Mouse (Mus musculus) Patski (cell line): ENCODE results near the gene Fbln2. TPM values are rescaled to one million over a fixed set of nuclear protein-coding genes. Genes with fewer than 3 reads are reported as not detected.

Source experiments
- ATAC-seq: fragments of 100-300 bp; one replicate; pipeline ENCODE4 v1.8.0; 2021
- CTCF ChIA-PET: fragments of 350-600 bp; sonication (Branson Sonifier 250); formaldehyde crosslinking; loops from one replicate; lab custom pipeline; 2022; ENCODE audit warnings: inconsistent platforms; lab: Charles Lee
- POLR2A ChIA-PET: fragments of 350-600 bp; sonication (Branson Sonifier 250); formaldehyde crosslinking; loops from one replicate; lab custom pipeline; 2022; ENCODE audit warnings: antibody characterized with exemption, inconsistent platforms; lab: Charles Lee
- DNase-seq: peaks from one replicate; pipeline ENCODE4 v3.0.0-alpha.2; 2011; ENCODE audit warnings: low read depth, low spot score
- H3K27me3 ChIP-seq: fragments of 371-371 bp; one replicate; pipeline ENCODE4 v1.5.1; 2021
- CTCF ChIP-seq: fragments of 100-300 bp; IDR thresholded peaks from one replicate; pipeline ENCODE4 v1.5.1; 2021
- in situ Hi-C: fragments of 300-500 bp; cut with MboI; formaldehyde crosslinking; loops from 3 replicates; pipeline ENCODE4 v1.11.1; 2018; ENCODE audit warnings: low pct_unique_long_range_greater_than_20kb, mixed read lengths
- polyA plus RNA-seq: library from polyadenylated mRNA; unstranded; gene quantifications from one replicate; pipeline ENCODE4 v1.2.3, GENCODE M21; 2021

The Fbln2 gene
- polyA plus RNA-seq, 1 experiment from 2014 or later = 2.9 TPM

GRCm38 (mm10) chr6:91180767-91181171, 31.5 kb upstream of the Fbln2 start:
- in situ Hi-C loops = no loop called here
- DNase-seq = no peak
- no peak for ATAC-seq

GRCm38 (mm10) chr6:91181320-91181719, 30.9 kb upstream of the Fbln2 start:
- DNase-seq (no peak), ATAC-seq (no peak)
- POLR2A ChIA-PET = interaction anchor here (0.6 kb wide), 1 partner anchor 295 kb away, joined by 3 read pairs; no protein-coding TSS in a partner anchor
- TF ChIP-seq CTCF = no peak
- no peaks in the 10 kb centered on the region for H3K27me3 ChIP-seq
- CTCF ChIA-PET = interaction anchor here (1.3 to 1.9 kb wide), 3 partner anchors 8 to 26 kb away, joined by 3 to 5 read pairs (median 3); no protein-coding TSS in a partner anchor
- in situ Hi-C loops = no loop called here

More at GRCm38 (mm10) chr6:91180767-91181171, 31.5 kb upstream of the Fbln2 start:
- no peak for TF ChIP-seq CTCF
- ChIA-PET CTCF (interaction anchor here (1.3 kb wide), 2 partner anchors 15 to 27 kb away, joined by 3 read pairs; no protein-coding TSS in a partner anchor), POLR2A (no interaction called here)
- H3K27me3 ChIP-seq = no peaks in the 10 kb centered on the region

- ChIA-PET POLR2A (no interaction called here), CTCF (interaction anchor here (1.3 to 1.9 kb wide), 3 partner anchors 8 to 26 kb away, joined by 3 to 5 read pairs (median 4); no protein-coding TSS in a partner anchor)
- DNase-seq = no peak
- no peaks in the 10 kb centered on the region for H3K27me3 ChIP-seq
- no peak for TF ChIP-seq CTCF
- no peak for ATAC-seq
- in situ Hi-C loops = no loop called here
Measured at GRCm38 (mm10) chr6:91182075-91182490, 30.2 kb upstream of the Fbln2 start.

DNA sequence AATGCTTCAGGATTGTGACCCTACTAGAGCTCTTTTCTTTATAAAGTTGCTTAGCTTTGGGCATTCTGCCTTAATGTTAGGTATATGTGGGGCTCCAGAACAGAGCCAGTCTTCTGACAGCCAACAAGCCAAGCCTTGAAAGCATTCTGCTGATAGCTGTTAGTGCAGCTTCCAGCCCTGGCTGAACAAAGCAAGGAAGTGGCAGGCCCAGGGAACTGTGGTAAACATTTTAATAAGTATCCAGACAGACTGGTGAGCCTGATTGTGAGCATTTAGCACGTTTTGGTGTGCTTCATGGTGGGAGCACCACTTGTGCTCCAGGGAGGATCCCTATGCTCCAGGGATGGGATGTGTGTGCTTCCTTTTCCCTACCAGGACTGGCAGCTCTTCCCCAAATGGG, 29.2 kb upstream of the Fbln2 start:
- ChIA-PET POLR2A (no interaction called here), CTCF (interaction anchor here (1.1 to 1.9 kb wide), 5 partner anchors 9 to 98 kb away, joined by 3 to 6 read pairs (median 4); no protein-coding TSS in a partner anchor)
- in situ Hi-C loops = no loop called here
- ATAC-seq = no peak
- no peak for TF ChIP-seq CTCF
- H3K27me3 ChIP-seq = no peaks in the 10 kb centered on the region
- DNase-seq = no peak

- ChIA-PET POLR2A (interaction anchor here (0.6 to 1.3 kb wide), 2 partner anchors 8 to 616 kb away, joined by 3 to 5 read pairs; no protein-coding TSS in a partner anchor), CTCF (interaction anchor here (1.1 to 1.8 kb wide), 5 partner anchors 9 to 97 kb away, joined by 3 to 6 read pairs (median 4); no protein-coding TSS in a partner anchor)
- in situ Hi-C loops = no loop called here
Measured at GRCm38 (mm10) chr6:91183980-91184379, 28.3 kb upstream of the Fbln2 start.

DNA sequence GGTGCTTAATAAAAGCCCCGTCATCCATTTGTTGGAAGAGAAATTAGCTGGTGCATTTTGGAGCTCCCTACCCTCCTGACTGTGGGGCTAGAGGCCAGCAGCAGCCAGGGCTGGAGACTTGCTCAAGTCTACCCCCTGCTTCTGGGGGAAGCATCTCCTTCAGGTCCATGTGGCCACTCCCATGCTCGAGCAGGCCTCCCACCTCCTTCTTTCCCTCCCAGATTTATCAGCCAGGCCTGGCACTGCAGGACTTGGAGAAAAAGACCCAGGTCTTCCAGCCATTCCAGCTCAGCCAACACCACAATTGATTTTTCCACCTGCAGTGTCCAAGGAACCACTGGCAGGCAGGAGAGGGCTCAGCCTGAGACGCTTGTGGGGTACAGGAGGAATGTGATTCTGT, 27.5 kb upstream of the Fbln2 start:
- in situ Hi-C loops = no loop called here
- DNase-seq = no peak
- ATAC-seq = no peak
- no peaks in the 10 kb centered on the region for H3K27me3 ChIP-seq
- no peak for TF ChIP-seq CTCF
- CTCF ChIA-PET = interaction anchor here (1.7 to 1.8 kb wide), 2 partner anchors 92 to 96 kb away, joined by 5 to 6 read pairs; no protein-coding TSS in a partner anchor
- POLR2A ChIA-PET = interaction anchor here (1.3 kb wide), 1 partner anchor 9 kb away, joined by 3 read pairs; no protein-coding TSS in a partner anchor

More at GRCm38 (mm10) chr6:91183980-91184379, 28.3 kb upstream of the Fbln2 start:
- no peak for DNase-seq
- H3K27me3 ChIP-seq = no peaks in the 10 kb centered on the region
- no peak for ATAC-seq
- TF ChIP-seq CTCF = no peak

DNA sequence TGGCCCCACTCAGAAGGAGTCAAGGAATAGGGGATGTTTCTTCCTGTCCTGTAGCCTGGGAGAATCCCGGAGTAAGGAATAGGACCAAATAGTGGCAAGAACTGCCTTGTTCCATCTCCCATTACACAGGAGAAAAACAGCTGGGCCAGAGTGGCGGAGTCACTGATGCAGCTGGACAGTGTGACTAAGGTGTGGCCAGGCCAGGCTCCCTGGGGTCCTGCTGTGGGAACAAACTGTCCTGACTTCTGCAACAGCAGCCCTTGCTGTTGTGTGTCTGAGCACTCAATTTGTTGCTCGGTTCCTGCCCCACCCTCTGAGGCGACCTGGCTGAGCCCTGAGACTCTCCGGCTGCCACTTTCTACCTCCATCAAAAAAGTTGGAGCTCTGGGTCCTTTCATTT, 26.8 kb upstream of the Fbln2 start:
- CTCF ChIA-PET = interaction anchor here (0.8 kb wide), 1 partner anchor 17 kb away, joined by 3 read pairs; no protein-coding TSS in a partner anchor
- POLR2A ChIA-PET = interaction anchor here (1.3 kb wide), 1 partner anchor 10 kb away, joined by 3 read pairs; no protein-coding TSS in a partner anchor
- no peak for TF ChIP-seq CTCF
- in situ Hi-C loops = no loop called here
- ATAC-seq (no peak), DNase-seq (no peak)
- no peaks in the 10 kb centered on the region for H3K27me3 ChIP-seq

- no peak for TF ChIP-seq CTCF
Measured at GRCm38 (mm10) chr6:91186161-91186931, 25.9 kb upstream of the Fbln2 start.

GRCm38 (mm10) chr6:91186934-91187333, 25.3 kb upstream of the Fbln2 start:
- in situ Hi-C loops = no loop called here
- no peak for ATAC-seq
- no peak for TF ChIP-seq CTCF
- ChIA-PET CTCF (interaction anchor here (0.9 kb wide), 1 partner anchor 10 kb away, joined by 3 read pairs; no protein-coding TSS in a partner anchor), POLR2A (interaction anchor here (1.2 to 1.4 kb wide), 2 partner anchors 12 to 13 kb away, joined by 3 to 4 read pairs; no protein-coding TSS in a partner anchor)
- no peaks in the 10 kb centered on the region for H3K27me3 ChIP-seq
- DNase-seq = no peak

More at GRCm38 (mm10) chr6:91186161-91186931, 25.9 kb upstream of the Fbln2 start:
- DNase-seq (no peak), ATAC-seq (no peak)
- CTCF ChIA-PET = interaction anchor here (0.8 to 0.9 kb wide), 3 partner anchors 10 to 16 kb away, joined by 3 read pairs; no protein-coding TSS in a partner anchor
- POLR2A ChIA-PET = no interaction called here
- in situ Hi-C loops = no loop called here
- no peaks in the 10 kb centered on the region for H3K27me3 ChIP-seq

GRCm38 (mm10) chr6:91187871-91188270, 24.4 kb upstream of the Fbln2 start:
- ChIA-PET CTCF (interaction anchor here (1.0 to 1.9 kb wide), 2 partner anchors 12 to 90 kb away, joined by 3 to 8 read pairs; no protein-coding TSS in a partner anchor), POLR2A (interaction anchor here (0.9 to 1.4 kb wide), 4 partner anchors 13 to 56 kb away, joined by 3 to 4 read pairs (median 3); no protein-coding TSS in a partner anchor)
- in situ Hi-C loops = no loop called here
- no peak for TF ChIP-seq CTCF
- ATAC-seq (no peak), DNase-seq (no peak)
- H3K27me3 ChIP-seq = no peaks in the 10 kb centered on the region
